In genomic region chrX:48219468-48219867, GRCm38 (mm10) we compare ENCODE assay signal across 2 mouse cellular contexts.
A peak's percentile ranks its signal among the peaks of the same experiment; 100 is the strongest.
TF ChIP-seq lines count a peak whose summit lies in the region.

No protein-coding gene starts in this region.

TF ChIP-seq in ES-E14, 5 proteins besides CTCF, POLR2A, EP300 and RAD21 (continued from another document):
- TF ChIP-seq ZNF384 (IDR thresholded peaks at IDR 0.05; ENCODE audit: low read depth, low read length) (peak; percentile 49; the same call in 1 of the 2 replicates), MAFK (IDR thresholded peaks at IDR 0.05; ENCODE audit: insufficient read depth, low read depth, low read length) (no peak)
TF ChIP-seq in ES-E14: peak in this region for 1.

TF ChIP-seq in MEL, 35 proteins besides CTCF, POLR2A, EP300 and RAD21 (continued from another document):
- no peak for TF ChIP-seq UBTF (IDR thresholded peaks at IDR 0.05; ENCODE audit: borderline replicate concordance, insufficient read depth, low read depth, low read length)
- TF ChIP-seq NELFE (IDR thresholded peaks at IDR 0.05; ENCODE audit: low read depth, low read length), result no peak
